Mouse (Mus musculus) forebrain, embryonic 13.5 days (tissue): ENCODE data around the gene Tex21. TPM values are rescaled to one million over a fixed set of nuclear protein-coding genes. Genes with fewer than 3 reads are reported as not detected.

Source experiments
- ATAC-seq: fragments of 200-750 bp; cut with Nextera tagmentation; 2 replicates; pipeline ENCODE4 v1.8.0; 2017
- H3K27ac ChIP-seq: fragments of 300-500 bp; sonication (generic); 2 replicates; pipeline ENCODE4 v1.5.1; 2015; ENCODE audit warnings: inconsistent platforms, mild to moderate bottlenecking, moderate library complexity
- H3K27me3 ChIP-seq: fragments of 300-500 bp; sonication (generic); 2 replicates; pipeline ENCODE4 v1.6.1; 2015; ENCODE audit warnings: mild to moderate bottlenecking, inconsistent platforms
- H3K36me3 ChIP-seq: fragments of 300-500 bp; sonication (generic); 2 replicates; pipeline ENCODE4 v1.6.1; 2015; ENCODE audit warnings: mild to moderate bottlenecking, inconsistent platforms; ENCODE audit not compliant: poor library complexity, severe bottlenecking
- H3K4me1 ChIP-seq: fragments of 300-500 bp; sonication (generic); 2 replicates; pipeline ENCODE4 v1.6.1; 2015; ENCODE audit warnings: inconsistent platforms
- H3K4me2 ChIP-seq: fragments of 300-500 bp; sonication (generic); 2 replicates; pipeline ENCODE4 v1.6.1; 2015; ENCODE audit warnings: inconsistent platforms, mild to moderate bottlenecking, moderate library complexity
- H3K4me3 ChIP-seq: fragments of 300-500 bp; sonication (generic); 2 replicates; pipeline ENCODE4 v1.5.1; 2015; ENCODE audit warnings: mild to moderate bottlenecking, inconsistent platforms
- H3K9ac ChIP-seq: fragments of 300-500 bp; sonication (generic); 2 replicates; pipeline ENCODE4 v1.6.1; 2015; ENCODE audit warnings: mild to moderate bottlenecking, inconsistent platforms
- H3K9me3 ChIP-seq: fragments of 300-500 bp; sonication (generic); replicated peaks from 2 replicates; pipeline ENCODE4 v1.6.1; 2016; ENCODE audit warnings: inconsistent platforms
- WGBS: fragments of 180-500 bp; shearing (Covaris S2); methylation state at CpG from one replicate; pipeline ENCODE4 v1.1.7; 2015; 5-methylcytosine and 5-hydroxymethylcytosine counted together
- polyA plus RNA-seq: library from polyadenylated mRNA; unstranded; fragments of >200 nt; fragmentation: Nextera tagmentation; extraction: Ambion mirVana; gene quantifications from 2 replicates; pipeline ENCODE4 v1.2.1, GENCODE M21; 2015

Tex21 gene
- polyA plus RNA-seq, 1 experiment from 2014 or later = not detected

DNA sequence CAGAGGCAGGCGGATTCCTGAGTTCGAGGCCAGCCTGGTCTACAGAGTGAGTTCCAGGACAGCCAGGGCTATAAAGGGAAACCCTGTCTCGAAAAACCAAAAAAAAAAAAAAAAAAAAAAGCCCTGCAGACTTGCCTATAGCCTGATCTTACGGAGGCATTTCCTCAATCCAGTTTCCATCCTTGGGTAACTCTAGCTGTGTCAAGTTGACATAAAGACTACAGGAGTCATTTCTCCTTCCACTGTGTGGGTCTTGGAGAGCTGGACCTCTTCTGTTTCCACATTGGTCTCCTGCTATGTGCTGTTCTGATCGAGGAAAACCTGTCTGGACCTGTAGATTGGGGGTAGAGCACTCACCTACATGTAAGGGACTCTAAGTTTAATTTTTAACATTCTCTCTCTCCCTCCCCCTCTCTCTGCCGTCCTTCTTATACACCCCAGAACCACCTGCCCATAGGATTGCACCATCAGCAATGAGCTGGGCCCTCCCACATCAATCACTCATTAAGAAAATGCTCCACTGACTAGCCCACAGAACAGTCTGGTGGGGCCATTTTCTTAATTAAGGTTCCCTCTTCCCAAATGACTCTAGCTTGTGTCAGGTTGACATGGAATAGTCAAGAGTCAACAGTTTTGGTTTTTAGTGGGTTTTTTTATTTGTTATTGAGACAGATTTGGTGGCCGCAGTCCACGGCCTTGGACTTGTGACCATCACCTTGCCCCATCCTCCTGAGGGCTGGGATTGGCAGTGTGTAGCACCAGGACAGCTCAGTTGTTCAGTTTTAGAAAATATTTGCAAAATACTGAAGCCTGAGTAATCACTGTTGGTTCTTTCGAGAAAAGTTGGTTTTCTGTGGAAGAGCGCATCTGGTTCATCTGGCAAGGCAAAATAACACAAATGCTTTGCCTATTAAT is 26.3 kb upstream of the Tex21 start:
- H3K4me1 ChIP-seq = peaks cover 5% of the 10 kb centered on the region; the same call in 1 of the 2 replicates
- H3K9me3 ChIP-seq = no peaks in the 10 kb centered on the region
- H3K4me2 ChIP-seq = no peak overlapping the region
- no peaks in the 10 kb centered on the region for H3K27me3 ChIP-seq
- no peak overlapping the region for H3K9ac ChIP-seq
- peaks cover 21% of the 10 kb centered on the region for H3K36me3 ChIP-seq
- H3K4me3 ChIP-seq = no peak overlapping the region
- ATAC-seq = no peak
- no peak overlapping the region for H3K27ac ChIP-seq
- WGBS = 93% methylated on average over 10 of the region's 10 CpGs

DNA sequence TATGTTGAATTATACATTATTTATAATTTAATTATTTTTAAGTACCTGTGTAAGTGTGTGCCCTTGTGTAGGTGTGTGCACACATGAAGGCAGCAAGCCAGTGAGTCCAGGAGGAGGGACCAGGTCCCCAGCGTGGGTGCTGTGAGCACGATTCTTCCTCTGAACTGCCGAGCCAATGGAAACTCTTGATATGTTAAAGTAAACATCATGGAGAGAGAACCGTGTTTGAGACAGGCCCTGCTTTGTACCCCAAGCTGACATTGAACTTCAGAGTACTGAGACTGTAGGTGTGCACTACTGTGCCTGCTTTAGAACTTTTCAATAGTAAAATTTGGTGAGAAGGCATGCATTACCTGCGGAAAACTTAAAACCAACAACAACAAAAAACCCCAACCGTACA is 25.0 kb upstream of the Tex21 start:
- Histone ChIP-seq H3K4me2 (no peak overlapping the region), H3K27me3 (no peaks in the 10 kb centered on the region), H3K36me3 (peaks cover 14% of the 10 kb centered on the region), H3K4me3 (no peak overlapping the region), H3K27ac (no peak overlapping the region), H3K9me3 (no peaks in the 10 kb centered on the region), H3K4me1 (peaks cover 5% of the 10 kb centered on the region; the same call in 1 of the 2 replicates), H3K9ac (no peak overlapping the region)
- 92% methylated on average over 6 of the region's 6 CpGs for WGBS
- ATAC-seq = no peak

DNA sequence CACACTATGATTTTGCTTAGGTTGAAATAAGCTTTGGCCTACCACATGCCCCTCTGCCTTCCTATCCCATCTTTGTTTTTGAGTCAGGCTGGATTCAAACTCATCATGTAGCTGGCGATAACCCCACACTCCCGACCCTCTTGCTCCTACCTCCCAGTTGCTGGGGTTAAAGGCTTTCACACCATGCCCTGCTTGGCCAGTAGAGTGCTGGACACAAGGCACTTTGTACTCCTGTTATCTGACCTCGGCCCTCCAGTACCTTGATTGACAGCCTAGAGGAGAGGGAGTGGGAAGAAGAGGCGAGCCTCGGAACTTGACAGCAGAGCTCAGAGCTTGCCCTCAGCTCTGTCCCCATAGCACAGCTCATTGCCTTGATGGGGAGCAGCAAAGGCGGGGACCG is 22.6 kb upstream of the Tex21 start:
- H3K4me1 ChIP-seq = peaks cover 5% of the 10 kb centered on the region; the same call in 1 of the 2 replicates
- H3K4me3 ChIP-seq = no peak overlapping the region
- H3K27ac ChIP-seq = no peak overlapping the region
- 79% methylated on average over 7 of the region's 7 CpGs for whole genome bisulfite sequencing
- no peak overlapping the region for H3K9ac ChIP-seq
- H3K4me2 ChIP-seq = no peak overlapping the region
- H3K27me3 ChIP-seq = no peaks in the 10 kb centered on the region
- no peaks in the 10 kb centered on the region for H3K9me3 ChIP-seq
- peaks cover 14% of the 10 kb centered on the region for H3K36me3 ChIP-seq
- ATAC-seq = no peak

DNA sequence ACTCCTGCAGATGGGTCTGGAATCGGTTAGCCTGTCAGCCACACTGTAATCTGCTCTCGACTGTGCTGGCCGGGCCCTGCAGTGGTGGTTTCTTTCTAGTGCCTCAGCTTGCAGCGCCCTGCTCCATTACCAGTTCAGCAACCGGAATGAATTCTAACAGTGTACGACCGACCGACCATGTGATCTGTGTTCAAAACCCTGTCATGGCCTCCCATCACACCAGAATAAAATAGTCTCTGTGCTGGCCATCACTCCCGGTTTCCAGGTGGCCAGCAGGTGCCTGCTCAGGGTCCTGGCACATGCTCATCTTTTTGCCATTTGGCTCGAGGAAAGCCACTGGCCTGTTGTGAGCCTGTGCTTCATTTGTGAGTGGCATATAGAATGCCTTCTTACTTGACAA is 22.1 kb upstream of the Tex21 start:
- WGBS = 78% methylated on average over 10 of the region's 10 CpGs
- H3K27ac ChIP-seq = no peak overlapping the region
- no peak for ATAC-seq
- peaks cover 5% of the 10 kb centered on the region; the same call in 1 of the 2 replicates for H3K4me1 ChIP-seq
- no peaks in the 10 kb centered on the region for H3K27me3 ChIP-seq
- H3K9me3 ChIP-seq = no peaks in the 10 kb centered on the region
- H3K9ac ChIP-seq = no peak overlapping the region
- no peak overlapping the region for H3K4me3 ChIP-seq
- H3K36me3 ChIP-seq = peaks cover 14% of the 10 kb centered on the region
- H3K4me2 ChIP-seq = no peak overlapping the region

DNA sequence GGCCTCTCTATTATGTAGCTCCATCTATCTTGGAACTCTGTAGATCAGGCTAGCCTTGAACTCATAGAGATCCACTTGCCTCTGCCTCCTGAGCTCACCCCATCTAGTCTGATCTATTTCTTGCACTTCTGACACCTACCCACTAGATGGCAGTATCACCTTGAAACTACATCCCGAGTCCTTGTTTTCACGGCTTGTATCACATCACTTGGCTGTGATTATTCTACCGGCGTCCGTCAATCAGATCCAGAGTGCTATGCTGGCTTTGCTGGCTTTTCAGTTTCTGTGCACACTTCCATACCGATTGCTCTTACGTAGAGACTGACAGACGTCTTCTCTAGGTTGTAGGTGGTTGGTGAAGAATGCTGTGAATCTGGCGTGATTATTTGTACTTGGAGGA is 20.3 kb upstream of the Tex21 start:
- peaks cover 5% of the 10 kb centered on the region; the same call in 1 of the 2 replicates for H3K4me1 ChIP-seq
- H3K27ac ChIP-seq = no peak overlapping the region
- no peak overlapping the region for H3K9ac ChIP-seq
- peak; percentile 50; the same call in 1 of the 2 replicates for ATAC-seq
- no peaks in the 10 kb centered on the region for H3K9me3 ChIP-seq
- H3K27me3 ChIP-seq = no peaks in the 10 kb centered on the region
- no peak overlapping the region for H3K4me2 ChIP-seq
- H3K4me3 ChIP-seq = no peak overlapping the region
- peaks cover 12% of the 10 kb centered on the region for H3K36me3 ChIP-seq
- 72% methylated on average over 9 of the region's 9 CpGs for WGBS

DNA sequence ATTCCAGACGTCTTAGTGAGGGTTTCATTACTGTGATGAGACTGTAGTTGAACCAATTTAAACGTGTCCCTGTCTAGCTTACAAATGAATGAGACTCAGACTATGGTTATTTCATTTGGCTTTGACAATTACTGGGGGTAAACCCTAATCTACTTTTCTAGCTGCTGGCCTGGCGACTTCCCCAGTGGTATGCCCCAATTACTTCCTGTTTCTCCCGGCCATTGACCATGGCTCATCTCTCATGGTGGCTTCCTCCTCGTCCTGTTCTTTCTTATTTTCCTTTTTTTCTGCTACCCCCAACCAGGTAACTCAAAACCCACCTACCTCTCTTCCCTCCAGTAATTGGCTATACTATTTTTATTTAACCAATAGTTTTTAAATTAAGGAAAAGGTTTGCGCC is 18.5 kb upstream of the Tex21 start:
- Histone ChIP-seq H3K9me3 (no peaks in the 10 kb centered on the region), H3K27ac (no peak overlapping the region), H3K4me1 (peaks cover 5% of the 10 kb centered on the region; the same call in 1 of the 2 replicates), H3K27me3 (no peaks in the 10 kb centered on the region), H3K9ac (no peak overlapping the region), H3K4me2 (no peak overlapping the region), H3K36me3 (no peaks in the 10 kb centered on the region), H3K4me3 (no peak overlapping the region)
- WGBS = 87% methylated on average over 6 of the region's 6 CpGs
- no peak for ATAC-seq

DNA sequence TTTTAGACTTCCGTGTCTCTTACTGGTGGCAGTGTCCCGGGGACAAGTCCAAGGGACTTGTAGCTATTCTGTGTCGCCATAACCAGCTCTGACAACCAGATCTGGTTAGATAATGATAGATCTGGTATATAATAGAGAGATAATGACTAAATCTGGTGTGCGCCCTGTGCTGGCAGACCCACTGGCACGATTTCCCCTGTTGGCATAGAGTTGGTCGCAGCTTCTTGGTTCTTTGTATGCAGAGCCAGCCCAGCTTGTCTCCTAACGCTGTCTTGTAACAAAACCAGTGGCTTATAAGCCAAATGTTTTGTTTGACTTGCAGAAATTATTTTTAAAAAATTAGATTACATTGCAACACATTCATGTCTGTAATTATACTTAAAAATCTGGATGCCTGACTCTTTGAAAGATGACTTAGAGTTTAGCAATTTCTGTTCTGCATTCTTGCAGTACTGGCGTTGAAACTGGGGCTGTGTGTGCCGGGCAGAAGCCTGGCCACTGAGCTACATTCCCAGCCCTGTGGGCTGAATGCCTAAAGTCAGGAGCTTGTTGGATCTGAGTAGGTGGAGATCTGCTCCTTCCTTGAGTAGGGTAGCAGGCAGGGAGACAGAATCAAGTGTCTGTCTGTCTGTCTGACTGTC is 17.9 kb upstream of the Tex21 start:
- Histone ChIP-seq H3K27me3 (no peaks in the 10 kb centered on the region), H3K4me1 (peaks cover 5% of the 10 kb centered on the region; the same call in 1 of the 2 replicates), H3K4me3 (no peak overlapping the region), H3K9ac (no peak overlapping the region), H3K9me3 (no peaks in the 10 kb centered on the region), H3K36me3 (no peaks in the 10 kb centered on the region), H3K27ac (peak overlapping the region; percentile 2; the same call in 1 of the 2 replicates), H3K4me2 (no peak overlapping the region)
- peak; percentile 30; the same call in 1 of the 2 replicates for ATAC-seq
- whole genome bisulfite sequencing = 82% methylated on average over 9 of the region's 9 CpGs

DNA sequence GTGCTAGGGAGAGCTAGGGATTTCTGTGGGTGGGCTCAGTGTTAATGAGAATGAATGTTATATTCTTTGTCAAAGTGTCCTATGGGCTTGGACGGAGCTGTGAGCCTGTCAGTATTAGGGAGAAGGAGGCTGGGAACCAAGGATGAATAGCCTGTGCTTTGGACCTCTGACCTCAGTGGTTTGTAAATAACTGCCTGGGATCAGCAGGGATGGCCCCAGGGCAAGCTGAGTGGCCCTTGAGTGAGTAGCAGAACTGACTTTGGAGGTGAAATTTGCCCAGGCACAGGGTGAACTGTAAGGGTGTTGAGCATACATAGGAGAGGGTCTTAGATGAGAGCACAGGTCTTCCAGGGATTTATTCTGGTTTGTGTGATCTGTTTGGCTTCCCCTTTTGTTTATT is 17.3 kb upstream of the Tex21 start:
- Histone ChIP-seq H3K4me1 (peaks cover 5% of the 10 kb centered on the region; the same call in 1 of the 2 replicates), H3K9me3 (no peaks in the 10 kb centered on the region), H3K4me2 (no peak overlapping the region), H3K27me3 (no peaks in the 10 kb centered on the region), H3K36me3 (no peaks in the 10 kb centered on the region), H3K9ac (no peak overlapping the region), H3K27ac (peak overlapping the region; percentile 2; the same call in 1 of the 2 replicates), H3K4me3 (no peak overlapping the region)
- no peak for ATAC-seq
- WGBS = 41% methylated on average over 1 of the region's 1 CpGs

DNA sequence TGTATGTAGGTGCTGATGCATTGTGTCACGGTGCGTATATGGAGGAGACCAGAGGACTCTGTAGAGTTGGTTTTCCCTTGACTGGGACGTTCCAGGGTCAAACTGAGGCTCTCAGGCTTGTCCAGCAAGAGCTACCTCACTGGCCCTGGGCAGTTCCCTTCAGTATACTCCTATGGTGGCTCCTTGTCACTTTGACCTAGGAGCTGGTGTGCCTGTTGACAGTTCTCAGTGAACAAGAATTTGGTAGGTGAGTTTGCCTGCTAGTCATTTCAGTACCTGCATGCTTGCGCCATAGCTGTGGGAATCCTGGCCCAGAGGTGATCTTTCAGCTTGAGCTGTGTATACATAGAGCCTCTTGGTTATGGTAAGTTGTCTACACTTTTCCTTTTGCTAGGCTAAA is 16.4 kb upstream of the Tex21 start:
- Histone ChIP-seq H3K36me3 (no peaks in the 10 kb centered on the region), H3K27ac (no peak overlapping the region), H3K9ac (no peak overlapping the region), H3K27me3 (no peaks in the 10 kb centered on the region), H3K4me3 (no peak overlapping the region), H3K4me2 (no peak overlapping the region), H3K9me3 (no peaks in the 10 kb centered on the region), H3K4me1 (no peaks in the 10 kb centered on the region)
- 91% methylated on average over 4 of the region's 4 CpGs for WGBS
- no peak for ATAC-seq

DNA sequence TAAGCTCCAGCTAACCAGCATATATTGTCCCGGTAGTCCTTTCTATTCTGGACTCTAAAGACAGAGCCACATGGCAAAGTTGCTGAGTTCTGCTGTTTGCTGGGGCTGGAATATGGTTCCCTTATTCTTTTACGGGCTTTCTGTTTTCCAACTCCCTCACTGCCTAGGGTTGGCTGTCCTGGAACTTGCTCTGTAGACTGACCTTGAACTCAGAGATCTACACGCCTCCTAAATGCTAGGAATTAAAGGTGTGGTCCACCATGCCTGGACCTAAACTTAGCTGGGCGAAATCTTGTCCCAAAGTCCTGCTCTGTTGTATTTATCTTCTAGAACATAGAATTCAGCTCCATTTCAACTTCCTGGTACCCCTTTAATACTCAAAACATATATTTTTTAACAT is 15.0 kb upstream of the Tex21 start:
- WGBS = 94% methylated on average over 4 of the region's 4 CpGs
- Histone ChIP-seq H3K9ac (no peak overlapping the region), H3K4me3 (no peak overlapping the region), H3K4me1 (peaks cover under 1% of the 10 kb centered on the region), H3K9me3 (no peaks in the 10 kb centered on the region), H3K36me3 (no peaks in the 10 kb centered on the region), H3K27me3 (no peaks in the 10 kb centered on the region), H3K4me2 (no peak overlapping the region), H3K27ac (no peak overlapping the region)
- no peak for ATAC-seq

DNA sequence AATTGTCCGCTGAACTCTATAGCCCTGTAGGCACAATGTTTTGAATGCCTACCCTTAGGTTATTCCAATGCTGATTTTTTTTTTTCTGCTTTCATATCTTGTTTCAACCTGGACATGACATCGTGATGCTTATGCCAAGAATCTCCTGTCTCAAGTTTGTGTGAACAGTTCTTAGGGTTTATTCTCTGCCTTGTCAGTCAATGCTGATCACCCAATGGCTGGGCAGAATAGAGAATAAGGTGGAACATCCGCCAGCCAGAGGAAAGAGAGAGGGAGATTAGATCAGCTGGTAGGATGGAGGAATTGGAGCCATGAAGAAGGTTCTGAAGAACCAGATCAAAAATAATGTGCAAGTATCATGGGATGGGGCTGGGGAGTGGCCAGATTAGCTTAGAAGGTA is 14.1 kb upstream of the Tex21 start:
- Histone ChIP-seq H3K9me3 (no peaks in the 10 kb centered on the region), H3K4me3 (no peak overlapping the region), H3K4me1 (peaks cover 9% of the 10 kb centered on the region), H3K9ac (no peak overlapping the region), H3K4me2 (no peak overlapping the region), H3K27me3 (no peaks in the 10 kb centered on the region), H3K27ac (no peak overlapping the region), H3K36me3 (no peaks in the 10 kb centered on the region)
- ATAC-seq = no peak
- 92% methylated on average over 3 of the region's 3 CpGs for WGBS

DNA sequence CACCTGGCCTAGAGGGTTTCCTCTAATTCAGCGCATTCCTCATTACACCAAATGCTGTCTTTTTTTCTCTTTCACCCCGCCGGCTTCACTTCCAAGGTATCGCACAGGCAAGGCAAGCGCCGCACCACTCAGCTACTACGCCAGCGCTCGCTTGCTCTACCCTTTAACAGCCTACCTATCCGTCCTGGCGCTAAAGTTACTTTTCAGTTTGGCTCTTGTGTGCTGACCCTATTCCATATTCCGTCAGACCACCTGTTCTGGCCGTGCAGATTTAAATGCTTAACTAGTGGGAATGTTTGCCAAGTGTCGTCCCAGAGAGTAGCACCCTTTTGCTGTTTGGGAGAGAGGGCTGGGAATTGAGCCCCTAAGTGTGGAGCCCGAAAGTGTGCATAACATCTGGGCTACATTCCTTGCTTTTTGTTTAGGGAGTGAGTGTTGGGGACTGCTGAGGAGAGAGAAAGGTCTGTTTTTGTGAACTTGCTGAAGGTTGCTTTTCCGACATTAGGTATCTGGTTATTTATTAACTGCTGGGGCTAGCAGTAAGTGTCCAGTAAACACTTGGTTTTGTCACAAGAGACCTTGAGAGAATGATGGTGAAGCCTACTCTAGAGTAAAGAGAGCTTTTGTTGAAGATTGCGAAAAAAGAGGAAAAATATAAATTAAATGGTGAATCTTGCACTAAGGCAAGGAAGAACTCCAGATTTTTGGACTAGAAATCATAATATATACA is 9.7 kb upstream of the Tex21 start:
- Histone ChIP-seq H3K4me1 (peaks cover 14% of the 10 kb centered on the region), H3K36me3 (no peaks in the 10 kb centered on the region), H3K27me3 (no peaks in the 10 kb centered on the region), H3K9ac (peak overlapping the region; percentile 73), H3K9me3 (no peaks in the 10 kb centered on the region), H3K4me2 (peak overlapping the region; percentile 95), H3K4me3 (peak overlapping the region; percentile 61), H3K27ac (no peak overlapping the region)
- ATAC-seq = no peak
- WGBS = 7% methylated on average over 17 of the region's 17 CpGs
